Mouse (Mus musculus) embryonic facial prominence, embryonic 11.5 days (tissue): ENCODE results near the gene Nectin1. TPM values are rescaled to one million over a fixed set of nuclear protein-coding genes. Genes with fewer than 3 reads are reported as not detected.

Source experiments
- ATAC-seq: fragments of 200-750 bp; cut with Nextera tagmentation; replicated peaks from 2 replicates; pipeline ENCODE4 v1.8.0; 2017; ENCODE audit warnings: low read depth; ENCODE audit not compliant: insufficient number of reproducible peaks, low FRiP score, low TSS enrichment
- DNase-seq: peaks from one replicate; pipeline ENCODE4 v3.0.0-alpha.2; 2015; ENCODE audit warnings: low spot score
- H3K27ac ChIP-seq: fragments of 300-500 bp; sonication (generic); replicated peaks from 2 replicates; pipeline ENCODE4 v1.5.1; 2014; ENCODE audit warnings: mild to moderate bottlenecking, low read depth, low read length, control low read depth
- H3K27me3 ChIP-seq: fragments of 300-500 bp; sonication (generic); 2 replicates; pipeline ENCODE4 v1.6.1; 2014; ENCODE audit warnings: mild to moderate bottlenecking, low read length, moderate library complexity, mixed read lengths; ENCODE audit not compliant: control insufficient read depth, insufficient read depth
- H3K36me3 ChIP-seq: fragments of 300-500 bp; sonication (generic); replicated peaks from 2 replicates; pipeline ENCODE4 v1.6.1; 2014; ENCODE audit warnings: low read depth, mild to moderate bottlenecking, low read length, moderate library complexity, mixed read lengths; ENCODE audit not compliant: control insufficient read depth, insufficient read depth
- H3K4me1 ChIP-seq: fragments of 300-500 bp; sonication (generic); 2 replicates; pipeline ENCODE4 v1.6.1; 2014; ENCODE audit warnings: low read length, mixed read lengths; ENCODE audit not compliant: control insufficient read depth, insufficient read depth
- H3K4me2 ChIP-seq: fragments of 300-500 bp; sonication (generic); 2 replicates; pipeline ENCODE4 v1.6.1; 2014; ENCODE audit warnings: low read depth, mild to moderate bottlenecking, control low read depth, low read length, moderate library complexity
- H3K4me3 ChIP-seq: fragments of 300-500 bp; sonication (generic); 2 replicates; pipeline ENCODE4 v1.5.1; 2014; ENCODE audit warnings: low read depth, low read length, control low read depth
- H3K9ac ChIP-seq: fragments of 300-500 bp; sonication (generic); replicated peaks from 2 replicates; pipeline ENCODE4 v1.6.1; 2014; ENCODE audit warnings: mild to moderate bottlenecking, control low read depth, low read length
- H3K9me3 ChIP-seq: fragments of 300-500 bp; sonication (generic); replicated peaks from 2 replicates; pipeline ENCODE4 v1.6.1; 2016; ENCODE audit warnings: mild to moderate bottlenecking, low read length, inconsistent platforms, mixed read lengths; ENCODE audit not compliant: control insufficient read depth
- WGBS: fragments of 180-500 bp; shearing (Covaris S2); extraction: QIAGEN DNeasy Blood & Tissue Kit; methylation state at CpG from one replicate; pipeline ENCODE4 v1.1.7; 2014; 5-methylcytosine and 5-hydroxymethylcytosine counted together
- polyA plus RNA-seq: library from polyadenylated mRNA; unstranded; fragments of >200 nt; fragmentation: Nextera tagmentation; extraction: Ambion mirVana; gene quantifications from 2 replicates; pipeline ENCODE4 v1.2.1, GENCODE M21; 2014

Nectin1 gene
- polyA plus RNA-seq, 1 experiment from 2014 or later = 4.8 TPM

DNA sequence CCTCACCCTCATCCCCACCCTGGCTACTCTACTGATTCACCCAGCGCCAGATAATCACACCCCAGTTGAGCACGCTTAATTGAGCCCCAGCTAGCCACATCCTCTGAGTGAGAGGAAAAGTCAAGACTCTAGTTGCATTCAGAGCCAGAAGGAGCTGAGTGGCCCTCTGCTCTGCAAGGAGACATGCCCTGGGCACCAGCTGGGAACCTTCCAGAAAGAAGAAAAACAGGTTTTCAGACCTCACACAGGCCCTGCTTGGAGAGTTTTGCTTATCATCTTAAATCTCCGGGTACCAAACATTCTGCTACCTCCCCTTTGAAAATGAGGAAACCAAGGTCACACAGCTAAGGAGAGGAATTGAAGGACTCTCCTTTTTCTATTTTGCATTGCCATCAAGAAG, 30.4 kb upstream of the Nectin1 start:
- 65% methylated on average over 3 of the region's 3 CpGs for WGBS
- Histone ChIP-seq H3K4me2 (no peak overlapping the region), H3K4me3 (no peak overlapping the region), H3K27me3 (no peaks in the 10 kb centered on the region), H3K9ac (no peak overlapping the region), H3K36me3 (no peaks in the 10 kb centered on the region), H3K27ac (no peak overlapping the region), H3K4me1 (no peaks in the 10 kb centered on the region), H3K9me3 (no peaks in the 10 kb centered on the region)
- no peak for ATAC-seq
- peak; percentile 16 for DNase-seq

DNA sequence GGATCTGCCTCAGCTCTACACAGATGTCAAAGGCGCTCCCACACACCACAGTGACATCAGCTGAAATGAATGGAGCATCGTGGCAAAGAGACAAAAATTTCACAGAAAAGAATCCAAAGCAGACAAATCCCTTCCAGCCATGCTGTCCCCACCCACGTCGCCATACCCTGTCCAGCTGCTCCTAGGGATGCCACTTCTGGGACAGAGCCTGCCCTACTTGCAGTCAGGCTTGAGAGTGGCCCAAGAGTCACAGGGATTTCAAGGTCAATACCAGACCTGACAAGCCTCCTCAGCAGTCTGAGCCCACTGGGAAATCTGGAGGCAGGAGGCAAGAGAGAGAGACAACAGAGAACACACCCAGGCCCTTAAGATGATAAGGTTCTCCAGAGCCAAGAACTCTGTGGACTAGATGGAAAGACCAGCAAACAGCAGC, 24.4 kb upstream of the Nectin1 start:
- WGBS = 73% methylated on average over 4 of the region's 4 CpGs
- no peaks in the 10 kb centered on the region for H3K27me3 ChIP-seq
- no peak overlapping the region for H3K4me2 ChIP-seq
- no peaks in the 10 kb centered on the region for H3K4me1 ChIP-seq
- no peaks in the 10 kb centered on the region for H3K9me3 ChIP-seq
- no peaks in the 10 kb centered on the region for H3K36me3 ChIP-seq
- H3K9ac ChIP-seq = no peak overlapping the region
- DNase-seq = no peak
- no peak for ATAC-seq
- H3K4me3 ChIP-seq = no peak overlapping the region
- no peak overlapping the region for H3K27ac ChIP-seq

DNA sequence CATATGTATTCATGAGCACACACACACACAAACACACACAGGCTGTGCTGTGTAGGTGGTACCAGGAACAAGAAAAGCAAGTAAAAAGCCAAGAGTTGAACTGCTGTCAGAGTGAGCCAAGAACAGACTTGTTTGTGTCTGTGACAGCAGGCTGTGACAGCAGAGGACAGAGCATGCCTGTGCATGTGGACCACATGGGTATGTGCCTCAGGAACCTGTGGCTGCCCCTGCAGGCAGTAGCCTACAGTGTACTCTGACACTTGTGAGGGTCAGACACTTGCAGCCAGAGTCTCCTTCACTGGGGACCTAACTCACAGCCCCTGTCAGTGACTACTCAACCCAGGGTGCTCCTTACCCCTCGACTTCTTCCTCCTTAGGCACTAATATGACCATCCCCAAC, 23.7 kb upstream of the Nectin1 start:
- ATAC-seq (no peak), DNase-seq (no peak)
- 20% methylated on average over 1 of the region's 1 CpGs for WGBS

DNA sequence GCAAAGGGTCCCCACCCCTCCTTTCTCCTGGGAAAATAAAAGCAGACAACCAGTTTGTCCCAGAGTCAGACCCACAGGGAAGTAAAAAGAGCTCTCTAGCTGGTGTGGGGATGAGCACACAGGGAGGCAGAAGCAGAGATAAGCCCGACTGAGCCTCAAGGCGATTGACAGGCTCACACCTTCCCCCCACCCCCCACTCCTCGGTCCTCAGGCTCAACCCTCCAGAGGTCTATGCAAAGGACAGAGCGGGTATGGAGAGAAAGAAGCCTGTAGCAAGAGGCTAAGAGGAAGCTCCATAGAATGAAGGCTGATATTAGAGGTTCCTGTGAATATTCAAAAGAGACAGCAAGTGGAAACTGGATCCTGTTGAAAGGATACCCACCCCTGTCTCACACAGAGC, 19.7 kb upstream of the Nectin1 start:
- 21% methylated on average over 4 of the region's 4 CpGs for WGBS
- H3K4me2 ChIP-seq = no peak overlapping the region
- H3K27ac ChIP-seq = no peak overlapping the region
- no peaks in the 10 kb centered on the region for H3K4me1 ChIP-seq
- DNase-seq = no peak
- H3K9me3 ChIP-seq = no peaks in the 10 kb centered on the region
- ATAC-seq = no peak
- H3K27me3 ChIP-seq = no peaks in the 10 kb centered on the region
- H3K4me3 ChIP-seq = no peak overlapping the region
- H3K9ac ChIP-seq = no peak overlapping the region
- H3K36me3 ChIP-seq = no peaks in the 10 kb centered on the region

More for the DNA sequence above, 23.7 kb upstream of the Nectin1 start:
- Histone ChIP-seq H3K27ac (no peak overlapping the region), H3K4me1 (no peaks in the 10 kb centered on the region), H3K36me3 (no peaks in the 10 kb centered on the region), H3K4me3 (no peak overlapping the region), H3K9ac (no peak overlapping the region), H3K4me2 (no peak overlapping the region), H3K27me3 (no peaks in the 10 kb centered on the region), H3K9me3 (no peaks in the 10 kb centered on the region)

DNA sequence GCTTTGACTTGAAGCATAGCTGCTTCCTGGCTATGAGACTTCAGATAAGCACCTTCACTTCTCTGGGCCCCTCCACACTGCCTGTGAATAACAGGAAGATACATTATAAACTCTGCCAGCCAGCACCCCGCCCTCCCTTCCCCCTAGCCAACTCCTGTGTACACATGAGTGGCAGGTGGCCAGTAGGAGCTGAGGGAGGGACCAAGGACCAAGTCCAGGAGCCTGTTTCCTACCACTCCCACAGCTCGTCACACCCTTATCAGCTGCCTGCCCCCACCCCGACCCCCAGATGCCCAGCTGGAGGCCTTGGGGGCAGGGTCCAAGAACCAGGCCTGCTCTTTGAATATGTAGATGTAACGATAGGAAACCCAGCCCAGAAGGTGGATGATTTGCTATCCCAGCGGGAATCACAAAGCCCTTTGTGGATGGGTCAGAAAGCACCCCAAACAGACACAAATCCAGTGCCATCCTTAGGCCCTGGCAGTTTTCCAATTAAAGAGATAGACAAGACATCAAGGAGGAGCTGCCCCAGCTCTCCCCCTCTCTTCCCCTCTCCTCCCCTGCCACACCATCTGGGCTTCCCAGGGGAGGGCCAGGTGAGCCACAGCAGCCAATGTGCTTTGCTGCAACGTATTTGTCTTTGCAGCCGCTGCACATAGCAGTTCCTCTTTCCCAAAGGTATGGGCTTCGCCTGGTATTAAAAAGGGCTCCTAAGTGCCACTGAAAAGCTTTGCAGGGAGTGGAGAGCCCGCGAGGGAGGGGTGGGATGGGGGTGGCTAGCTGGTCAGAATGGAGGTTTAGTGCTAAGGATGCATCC, 14.1 kb upstream of the Nectin1 start:
- WGBS = 14% methylated on average over 10 of the region's 10 CpGs
- ATAC-seq (no peak), DNase-seq (no peak)
- Histone ChIP-seq H3K27me3 (no peaks in the 10 kb centered on the region), H3K27ac (no peak overlapping the region), H3K4me3 (no peak overlapping the region), H3K36me3 (no peaks in the 10 kb centered on the region), H3K4me2 (no peak overlapping the region), H3K9me3 (no peaks in the 10 kb centered on the region), H3K9ac (no peak overlapping the region), H3K4me1 (no peaks in the 10 kb centered on the region; the same call in 1 of the 2 replicates)

DNA sequence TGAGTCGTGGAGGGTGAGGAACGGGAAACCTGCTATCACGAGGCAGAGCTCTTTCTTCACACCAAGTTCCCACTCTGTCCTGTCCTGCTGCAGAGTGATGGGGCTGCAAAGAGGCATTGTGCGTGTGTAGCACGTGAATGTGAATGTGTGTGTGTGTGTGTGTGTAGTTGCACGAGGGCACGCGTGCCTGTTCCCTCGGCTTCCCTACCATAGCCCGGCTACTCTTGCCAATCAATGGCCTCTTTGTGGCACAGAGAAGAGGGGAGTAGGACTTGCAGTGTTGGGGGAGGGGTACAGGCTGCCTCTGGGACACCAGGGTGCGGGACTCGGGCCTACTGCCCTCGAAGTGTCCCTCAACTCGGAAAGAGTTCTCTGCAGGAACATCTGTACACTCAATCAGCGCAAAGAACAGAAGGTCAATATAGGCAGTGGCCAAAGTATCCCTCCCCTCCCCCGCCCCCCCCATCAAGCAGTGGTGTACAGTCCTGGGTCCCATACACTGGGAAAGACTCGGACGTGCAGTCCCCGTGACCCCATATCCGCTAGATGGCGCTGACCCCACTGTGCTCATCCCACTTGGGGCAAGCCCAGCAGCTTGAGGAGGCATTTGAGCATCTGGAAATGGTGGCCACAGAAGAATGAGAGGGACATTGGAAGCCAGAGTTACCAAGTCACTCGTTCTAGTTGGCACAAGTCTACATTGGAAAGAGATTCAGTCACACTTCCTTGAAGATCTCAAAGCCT, 13.3 kb upstream of the Nectin1 start:
- Histone ChIP-seq H3K9ac (no peak overlapping the region), H3K4me3 (no peak overlapping the region), H3K4me1 (no peaks in the 10 kb centered on the region; the same call in 1 of the 2 replicates), H3K36me3 (no peaks in the 10 kb centered on the region), H3K27ac (no peak overlapping the region), H3K4me2 (no peak overlapping the region), H3K27me3 (no peaks in the 10 kb centered on the region), H3K9me3 (no peaks in the 10 kb centered on the region)
- DNase-seq (peak; percentile 69), ATAC-seq (peak; percentile 54)
- 8% methylated on average over 22 of the region's 22 CpGs for WGBS

DNA sequence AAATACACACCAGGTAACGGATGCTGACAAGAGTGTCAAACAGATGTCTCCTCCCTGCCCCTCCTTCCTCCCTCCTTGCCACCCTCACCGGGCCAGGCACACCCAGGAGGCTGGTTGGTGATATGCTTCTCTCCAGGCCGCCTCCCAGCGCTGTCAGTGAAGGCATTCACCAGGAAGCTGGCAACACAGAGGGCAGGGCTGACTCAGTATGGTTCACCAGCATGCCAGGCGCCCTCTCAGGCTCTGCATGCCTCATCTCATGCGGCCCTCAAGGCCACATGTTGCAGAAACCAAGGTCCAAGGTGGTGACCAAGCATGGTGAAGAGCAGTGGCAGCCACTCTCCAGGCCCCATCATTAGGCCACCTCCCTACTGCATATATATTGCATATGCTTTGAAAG, 11.9 kb upstream of the Nectin1 start:
- no peak overlapping the region for H3K9ac ChIP-seq
- DNase-seq (no peak), ATAC-seq (no peak)
- H3K27me3 ChIP-seq = no peaks in the 10 kb centered on the region
- H3K4me3 ChIP-seq = no peak overlapping the region
- H3K9me3 ChIP-seq = no peaks in the 10 kb centered on the region
- H3K4me1 ChIP-seq = no peaks in the 10 kb centered on the region; the same call in 1 of the 2 replicates
- no peak overlapping the region for H3K4me2 ChIP-seq
- no peaks in the 10 kb centered on the region for H3K36me3 ChIP-seq
- WGBS = 72% methylated on average over 6 of the region's 6 CpGs
- no peak overlapping the region for H3K27ac ChIP-seq

DNA sequence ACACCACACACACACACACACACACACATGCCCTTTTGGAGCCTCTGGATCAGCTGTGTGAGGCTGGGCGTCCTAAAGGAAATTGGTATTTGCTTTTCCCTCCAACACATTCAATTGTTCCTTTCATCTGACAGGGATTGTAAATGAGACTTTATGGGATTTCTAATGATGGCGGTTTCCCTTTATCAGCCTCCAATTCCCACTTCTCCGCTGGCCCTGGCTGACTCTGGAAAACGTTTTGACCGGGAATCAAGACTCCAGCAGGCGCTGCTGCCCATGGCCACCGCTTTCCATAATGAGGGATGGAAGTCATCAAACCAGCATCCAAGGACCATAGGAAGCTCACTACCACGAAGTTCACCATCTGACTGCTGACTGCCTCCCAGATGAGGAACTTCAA, 11.1 kb upstream of the Nectin1 start:
- ATAC-seq = no peak
- Histone ChIP-seq H3K4me3 (no peak overlapping the region), H3K36me3 (no peaks in the 10 kb centered on the region), H3K9me3 (no peaks in the 10 kb centered on the region), H3K4me2 (no peak overlapping the region), H3K4me1 (no peaks in the 10 kb centered on the region; the same call in 1 of the 2 replicates), H3K27me3 (no peaks in the 10 kb centered on the region), H3K27ac (no peak overlapping the region), H3K9ac (no peak overlapping the region)
- DNase-seq = no peak
- WGBS = 72% methylated on average over 8 of the region's 8 CpGs
